Mouse (Mus musculus) heart, embryonic 16.5 days (tissue): ENCODE measurements around the gene Mfsd6l. TPM values are rescaled to one million over a fixed set of nuclear protein-coding genes. Genes with fewer than 3 reads are reported as not detected.

Experiments used
- ATAC-seq: fragments of 200-750 bp; cut with Nextera tagmentation; replicated peaks from 2 replicates; pipeline ENCODE4 v1.8.0; 2017; ENCODE audit warnings: moderate number of reproducible peaks; ENCODE audit not compliant: insufficient read depth, low FRiP score; ENCODE audit errors: extremely low read depth
- H3K27ac ChIP-seq: fragments of 300-500 bp; sonication (generic); 2 replicates; pipeline ENCODE4 v1.5.1; 2014; ENCODE audit warnings: mild to moderate bottlenecking, low read length, control low read depth, moderate library complexity
- H3K27me3 ChIP-seq: fragments of 300-500 bp; sonication (generic); 2 replicates; pipeline ENCODE4 v1.6.1; 2014; ENCODE audit warnings: low read length, mixed read lengths; ENCODE audit not compliant: control insufficient read depth, insufficient read depth
- H3K36me3 ChIP-seq: fragments of 300-500 bp; sonication (generic); 2 replicates; pipeline ENCODE4 v1.6.1; 2014; ENCODE audit not compliant: control insufficient read depth, insufficient read depth
- H3K4me1 ChIP-seq: fragments of 300-500 bp; sonication (generic); 2 replicates; pipeline ENCODE4 v1.6.1; 2014; ENCODE audit warnings: low read length, mixed read lengths; ENCODE audit not compliant: control insufficient read depth, insufficient read depth
- H3K4me2 ChIP-seq: fragments of 300-500 bp; sonication (generic); 2 replicates; pipeline ENCODE4 v1.6.1; 2014; ENCODE audit warnings: low read depth, mild to moderate bottlenecking, control low read depth, low read length
- H3K4me3 ChIP-seq: fragments of 300-500 bp; sonication (generic); 2 replicates; pipeline ENCODE4 v1.5.1; 2014; ENCODE audit warnings: mild to moderate bottlenecking, control low read depth, low read length
- H3K9ac ChIP-seq: fragments of 300-500 bp; sonication (generic); 2 replicates; pipeline ENCODE4 v1.6.1; 2014; ENCODE audit warnings: low read length, control low read depth
- H3K9me3 ChIP-seq: fragments of 300-500 bp; sonication (generic); replicated peaks from 2 replicates; pipeline ENCODE4 v1.6.1; 2016; ENCODE audit warnings: low read length; ENCODE audit not compliant: control insufficient read depth
- WGBS: fragments of 180-500 bp; shearing (Covaris S2); extraction: QIAGEN DNeasy Blood & Tissue Kit; methylation state at CpG from one replicate; pipeline ENCODE4 v1.1.7; 2014; 5-methylcytosine and 5-hydroxymethylcytosine counted together
- polyA plus RNA-seq: library from polyadenylated mRNA; unstranded; fragments of >200 nt; fragmentation: Nextera tagmentation; extraction: Ambion mirVana; gene quantifications from 2 replicates; pipeline ENCODE4 v1.2.1, GENCODE M21; 2015

The Mfsd6l gene
- polyA plus RNA-seq, 1 experiment from 2014 or later, result 0.17 TPM

DNA sequence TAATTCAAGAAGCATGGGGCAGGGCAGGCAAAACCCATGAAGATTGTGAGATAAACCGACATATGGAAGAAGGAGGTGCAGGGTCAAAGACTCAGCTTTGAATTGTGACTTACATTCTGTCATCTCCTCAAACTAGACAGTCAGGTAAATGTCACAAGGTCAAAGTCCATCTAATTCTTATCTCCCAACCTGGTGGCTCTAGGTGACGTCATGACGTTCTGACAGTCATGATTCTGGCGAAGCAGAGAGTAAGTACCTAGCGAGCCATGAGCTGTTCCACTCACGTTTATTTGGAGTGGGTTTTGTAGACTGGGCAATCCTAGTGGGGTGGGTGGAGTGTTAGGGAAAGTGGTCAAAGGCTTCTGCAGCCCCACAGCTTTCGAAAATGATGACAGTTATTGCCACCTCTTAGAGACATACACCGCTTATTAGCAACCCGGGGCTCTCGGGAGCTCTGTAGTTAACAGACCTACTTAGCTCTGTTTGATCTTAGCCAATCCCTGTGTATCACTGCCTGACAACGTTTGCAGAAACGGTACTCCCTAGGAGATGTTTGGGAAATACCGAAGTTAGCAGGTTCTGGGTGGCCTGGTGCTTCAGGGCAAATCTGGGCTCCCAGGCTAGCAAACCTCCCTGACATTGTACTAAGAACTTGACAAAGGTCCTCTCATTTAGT lies 8.5 kb downstream of the Mfsd6l start:
- H3K9ac ChIP-seq, result no peak overlapping the region
- no peak overlapping the region for H3K4me2 ChIP-seq
- no peaks in the 10 kb centered on the region for H3K36me3 ChIP-seq
- H3K27ac ChIP-seq, result no peak overlapping the region
- peaks cover 3% of the 10 kb centered on the region; the same call in 1 of the 2 replicates for H3K4me1 ChIP-seq
- ATAC-seq, result no peak
- 71% methylated on average over 13 of the region's 13 CpGs for WGBS
- no peak overlapping the region for H3K4me3 ChIP-seq
- no peaks in the 10 kb centered on the region for H3K27me3 ChIP-seq
- H3K9me3 ChIP-seq, result no peaks in the 10 kb centered on the region

DNA sequence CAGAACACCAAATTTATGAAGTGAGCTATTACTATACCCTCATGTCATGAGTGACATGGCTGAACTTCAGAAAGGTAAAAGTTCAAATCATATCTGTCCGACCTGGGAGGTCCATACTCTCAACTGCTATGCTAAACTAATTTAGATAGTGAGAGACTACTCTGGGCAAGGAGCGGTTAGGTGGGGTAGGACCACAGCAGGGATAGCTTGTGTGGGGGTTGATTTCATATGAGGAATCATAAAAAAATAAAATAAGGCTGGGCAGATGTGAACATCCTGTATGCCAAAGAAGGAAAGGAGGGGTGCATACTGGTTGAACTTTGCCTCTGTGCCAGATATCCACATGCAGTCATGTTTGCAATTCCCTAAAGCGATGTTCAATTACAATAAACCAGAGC lies 9.0 kb downstream of the Mfsd6l start:
- H3K4me2 ChIP-seq, result no peak overlapping the region
- H3K4me1 ChIP-seq, result peaks cover 3% of the 10 kb centered on the region; the same call in 1 of the 2 replicates
- no peaks in the 10 kb centered on the region for H3K27me3 ChIP-seq
- no peak overlapping the region for H3K9ac ChIP-seq
- no peak overlapping the region for H3K4me3 ChIP-seq
- H3K27ac ChIP-seq, result no peak overlapping the region
- no peaks in the 10 kb centered on the region for H3K36me3 ChIP-seq
- H3K9me3 ChIP-seq, result no peaks in the 10 kb centered on the region
- ATAC-seq, result no peak
- WGBS, result 81% methylated on average over 3 of the region's 3 CpGs

DNA sequence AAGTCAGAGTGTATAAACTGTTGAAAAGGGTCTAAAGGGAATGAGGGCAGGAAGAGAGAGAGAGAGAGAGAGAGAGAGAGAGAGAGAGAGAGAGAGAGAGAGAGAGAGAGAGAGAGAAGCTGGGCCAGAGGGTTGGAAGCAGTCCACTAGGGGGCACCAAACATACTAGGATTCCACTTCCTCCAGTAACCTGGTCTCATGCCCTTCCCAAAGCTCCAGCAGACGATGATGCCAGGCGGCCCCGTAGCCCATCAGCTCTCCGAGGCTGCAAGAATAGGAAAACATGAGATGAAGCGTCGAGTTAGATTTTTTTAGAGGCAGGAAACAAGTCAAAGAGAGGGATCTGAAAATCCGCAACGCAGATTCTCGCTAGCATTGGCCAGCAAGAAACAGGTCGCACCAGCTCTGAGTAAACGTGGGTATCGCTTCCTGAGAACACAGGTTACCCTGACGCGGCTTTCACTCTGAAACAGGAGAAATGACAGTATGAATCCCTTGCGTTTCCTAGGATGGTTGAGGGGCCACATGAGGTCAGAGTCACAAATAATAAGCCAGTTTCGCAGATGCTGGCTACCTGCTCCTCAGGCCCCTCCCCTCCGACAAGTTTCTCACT lies 10.6 kb downstream of the Mfsd6l start:
- peak overlapping the region; percentile 54 for H3K9ac ChIP-seq
- H3K4me1 ChIP-seq, result peaks cover 3% of the 10 kb centered on the region; the same call in 1 of the 2 replicates
- peak overlapping the region; percentile 45 for H3K4me3 ChIP-seq
- H3K9me3 ChIP-seq, result no peaks in the 10 kb centered on the region
- peak overlapping the region; percentile 73 for H3K4me2 ChIP-seq
- no peaks in the 10 kb centered on the region for H3K27me3 ChIP-seq
- WGBS, result 19% methylated on average over 17 of the region's 17 CpGs
- no peak overlapping the region for H3K27ac ChIP-seq
- no peak for ATAC-seq
- H3K36me3 ChIP-seq, result no peaks in the 10 kb centered on the region

DNA sequence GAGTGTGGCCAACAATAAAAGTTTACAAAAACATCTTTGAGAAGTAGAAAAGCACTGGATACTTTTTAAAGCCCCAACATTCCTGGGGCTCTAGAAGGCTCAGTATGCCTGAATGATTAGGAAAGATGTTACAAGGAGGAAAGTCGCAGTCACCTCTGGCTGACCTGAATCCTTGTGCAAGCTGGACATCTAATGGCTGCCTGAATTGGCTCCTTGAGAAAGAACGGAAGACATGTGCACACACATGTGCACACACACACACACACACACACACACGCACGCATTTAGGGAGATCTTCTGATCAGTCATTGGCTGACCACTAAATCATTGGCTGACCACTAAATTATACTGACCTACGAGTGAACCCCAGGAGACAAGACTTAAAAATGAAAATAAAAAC lies 14.9 kb downstream of the Mfsd6l start:
- Histone ChIP-seq H3K27ac (no peak overlapping the region), H3K4me1 (peaks cover 3% of the 10 kb centered on the region; the same call in 1 of the 2 replicates), H3K9ac (no peak overlapping the region), H3K36me3 (no peaks in the 10 kb centered on the region), H3K4me3 (no peak overlapping the region), H3K4me2 (no peak overlapping the region), H3K9me3 (no peaks in the 10 kb centered on the region), H3K27me3 (no peaks in the 10 kb centered on the region)
- no peak for ATAC-seq
- 77% methylated on average over 5 of the region's 5 CpGs for WGBS

DNA sequence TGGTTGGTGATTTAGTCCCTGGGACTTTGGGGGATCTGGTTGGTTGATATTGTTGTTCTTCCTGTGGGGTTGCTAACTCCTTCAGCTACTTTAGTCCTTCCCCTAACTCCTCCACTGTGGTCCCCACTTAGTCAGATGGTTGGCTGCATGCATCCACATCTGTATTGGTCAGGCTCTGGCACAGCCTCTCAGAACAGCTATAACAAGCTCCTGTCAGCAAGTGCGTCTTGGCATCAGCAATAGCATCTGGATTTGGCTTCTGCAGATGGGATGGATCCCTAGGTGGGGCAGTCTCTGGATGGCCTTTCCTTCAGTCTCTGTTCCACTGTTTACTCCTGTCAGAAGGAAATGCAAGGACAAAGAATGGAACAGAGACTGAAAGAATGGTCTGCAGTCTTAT lies 21.1 kb downstream of the Mfsd6l start:
- Histone ChIP-seq H3K27ac (no peak overlapping the region), H3K4me3 (no peak overlapping the region), H3K9me3 (no peaks in the 10 kb centered on the region), H3K36me3 (no peaks in the 10 kb centered on the region), H3K27me3 (no peaks in the 10 kb centered on the region), H3K4me1 (0 out of 2 replicates have a peak, but pooled peaks cover 2% of the 10 kb centered on the region), H3K9ac (no peak overlapping the region), H3K4me2 (no peak overlapping the region)
- 82% methylated on average over 1 of the region's 1 CpGs for WGBS
- no peak for ATAC-seq

DNA sequence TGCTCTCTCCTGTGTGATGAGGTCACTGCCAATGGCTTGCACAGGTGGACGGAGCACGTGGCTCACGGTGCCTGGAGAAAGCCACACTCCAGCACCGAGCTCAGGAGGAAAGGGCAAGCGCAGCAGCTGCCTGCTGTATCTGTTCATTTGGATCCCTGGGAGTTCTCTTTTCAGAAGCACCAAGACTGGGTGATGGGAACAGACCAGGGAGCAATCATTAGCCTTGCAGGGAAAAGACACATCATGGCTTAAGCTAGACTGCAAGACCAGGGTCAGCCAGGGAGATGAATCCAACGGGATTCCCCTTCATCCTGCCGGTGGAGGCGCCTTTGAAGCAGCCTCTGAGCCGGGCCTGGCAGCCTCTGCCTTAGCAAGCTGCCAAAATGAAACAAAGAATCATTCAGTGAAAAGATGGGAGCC lies 23.5 kb downstream of the Mfsd6l start:
- no peak overlapping the region for H3K27ac ChIP-seq
- no peak for ATAC-seq
- H3K36me3 ChIP-seq, result no peaks in the 10 kb centered on the region
- H3K9me3 ChIP-seq, result no peaks in the 10 kb centered on the region
- WGBS, result 33% methylated on average over 9 of the region's 9 CpGs
- 0 out of 2 replicates have a peak, but pooled peaks cover 2% of the 10 kb centered on the region for H3K4me1 ChIP-seq
- H3K27me3 ChIP-seq, result no peaks in the 10 kb centered on the region
- H3K4me2 ChIP-seq, result no peak overlapping the region
- H3K4me3 ChIP-seq, result no peak overlapping the region
- no peak overlapping the region for H3K9ac ChIP-seq

DNA sequence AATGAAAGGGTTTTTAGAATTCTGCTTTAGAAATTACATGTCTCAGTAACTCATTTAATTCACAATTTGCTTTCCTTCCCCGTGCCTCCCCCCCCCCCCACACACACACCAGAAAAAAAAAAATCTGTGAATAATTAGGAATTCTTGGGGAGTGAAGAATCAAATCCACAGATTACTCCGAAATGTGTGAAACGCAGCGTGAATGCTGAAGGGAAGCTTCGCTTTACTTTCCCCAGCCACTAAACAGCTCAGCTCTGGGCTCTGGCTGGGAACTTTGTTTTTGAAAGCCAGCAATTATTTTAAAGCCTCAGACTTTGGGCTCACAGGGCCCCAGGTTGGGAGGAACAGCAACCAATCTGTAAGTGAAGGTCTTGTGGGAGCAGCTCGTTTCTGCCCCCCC lies 24.6 kb downstream of the Mfsd6l start:
- no peak for ATAC-seq
- H3K4me1 ChIP-seq, result 0 out of 2 replicates have a peak, but pooled peaks cover 2% of the 10 kb centered on the region
- H3K27me3 ChIP-seq, result no peaks in the 10 kb centered on the region
- WGBS, result 66% methylated on average over 6 of the region's 6 CpGs
- H3K36me3 ChIP-seq, result no peaks in the 10 kb centered on the region
- H3K4me2 ChIP-seq, result no peak overlapping the region
- H3K4me3 ChIP-seq, result no peak overlapping the region
- H3K9ac ChIP-seq, result no peak overlapping the region
- no peaks in the 10 kb centered on the region for H3K9me3 ChIP-seq
- H3K27ac ChIP-seq, result no peak overlapping the region

DNA sequence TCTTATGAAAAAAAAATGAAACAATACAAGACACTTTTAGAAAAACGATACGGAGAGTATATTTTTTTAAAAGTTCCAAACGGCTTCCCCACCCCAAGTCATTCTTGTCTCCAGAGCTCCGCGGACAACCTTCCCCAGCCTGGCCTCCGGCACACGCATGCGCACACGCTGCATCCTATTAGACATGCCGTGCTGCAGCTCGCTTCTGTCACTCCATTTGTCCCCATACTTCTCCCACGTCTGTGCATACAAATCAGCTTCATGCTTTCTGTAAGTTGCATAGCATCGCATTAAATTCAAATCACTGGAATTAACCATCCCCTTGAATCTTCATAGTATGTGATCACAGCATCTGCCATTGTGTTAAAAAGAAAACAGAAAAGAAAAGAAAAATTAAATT lies 27.2 kb downstream of the Mfsd6l start:
- 83% methylated on average over 13 of the region's 13 CpGs for WGBS
- H3K27me3 ChIP-seq, result no peaks in the 10 kb centered on the region
- H3K27ac ChIP-seq, result no peak overlapping the region
- no peak overlapping the region for H3K4me2 ChIP-seq
- no peaks in the 10 kb centered on the region for H3K36me3 ChIP-seq
- no peak for ATAC-seq
- H3K4me1 ChIP-seq, result 0 out of 2 replicates have a peak, but pooled peaks cover 2% of the 10 kb centered on the region
- no peak overlapping the region for H3K4me3 ChIP-seq
- H3K9me3 ChIP-seq, result no peaks in the 10 kb centered on the region
- H3K9ac ChIP-seq, result no peak overlapping the region

DNA sequence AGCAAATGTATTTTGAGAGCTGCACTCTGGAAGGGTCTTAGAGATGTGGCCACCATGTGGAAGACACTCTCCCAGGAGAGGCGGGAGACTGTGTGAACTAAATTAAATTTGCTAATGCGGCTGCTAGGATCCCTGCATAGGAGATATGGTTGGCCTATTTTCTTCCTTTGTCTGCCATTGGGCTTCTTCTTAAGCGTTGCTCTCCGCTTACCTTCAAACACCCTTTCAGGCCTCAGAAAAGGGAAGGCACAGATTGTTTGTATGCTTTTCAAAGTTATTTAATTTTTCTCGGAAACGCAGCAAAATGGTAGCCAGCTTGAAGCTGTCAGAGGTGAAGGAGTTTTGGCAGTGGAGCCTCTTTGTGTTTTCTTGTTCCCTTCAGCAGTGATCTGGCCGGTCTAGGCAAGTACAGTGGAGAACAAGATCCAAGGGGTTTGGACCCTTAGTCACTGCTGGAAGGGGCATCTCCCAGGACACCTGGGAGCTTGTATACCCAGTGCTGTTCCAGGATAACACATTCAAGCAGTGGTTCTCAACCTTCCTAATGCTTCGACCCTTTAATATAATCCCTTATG lies 28.0 kb downstream of the Mfsd6l start:
- no peak overlapping the region for H3K9ac ChIP-seq
- H3K27ac ChIP-seq, result 0 out of 2 replicates have a peak overlapping the region, but pooled peaks have one; percentile 7
- no peaks in the 10 kb centered on the region for H3K4me1 ChIP-seq
- no peak overlapping the region for H3K4me2 ChIP-seq
- no peaks in the 10 kb centered on the region for H3K27me3 ChIP-seq
- H3K36me3 ChIP-seq, result no peaks in the 10 kb centered on the region
- H3K4me3 ChIP-seq, result no peak overlapping the region
- no peaks in the 10 kb centered on the region for H3K9me3 ChIP-seq
- no peak for ATAC-seq
- 66% methylated on average over 8 of the region's 8 CpGs for WGBS
